Mouse (Mus musculus) G1E (cell line): ENCODE results near the gene 9530003J23Rik.

ENCODE experiments used
- CTCF ChIP-seq: IDR thresholded peaks from 2 replicates; pipeline ENCODE4 v1.5.1; 2012; ENCODE audit warnings: low read depth, low read length, inconsistent platforms, mixed read lengths
- GATA1 ChIP-seq: IDR thresholded peaks from 2 replicates; pipeline ENCODE4 v1.6.1; 2012; ENCODE audit warnings: borderline replicate concordance, low read length, inconsistent platforms, mixed read lengths

GRCm38 (mm10) chr10:117225094-117225493, 13.4 kb downstream of the 9530003J23Rik start:
- no peak for TF ChIP-seq CTCF
- TF ChIP-seq GATA1: no peak
